Mouse (Mus musculus): ENCODE measurements around the gene Pde7b.

- TF ChIP-seq CTCF (IDR thresholded peaks at IDR 0.05; ENCODE audit: low read depth): no peak
- no peak for TF ChIP-seq EP300 (IDR thresholded peaks at IDR 0.05; ENCODE audit: low read depth)
Measured at GRCm38 (mm10) chr10:20730034-20730433, 5.2 kb upstream of the Pde7b start.
